Comparison of ENCODE assay signal across 8 mouse cellular contexts in the genomic region with DNA sequence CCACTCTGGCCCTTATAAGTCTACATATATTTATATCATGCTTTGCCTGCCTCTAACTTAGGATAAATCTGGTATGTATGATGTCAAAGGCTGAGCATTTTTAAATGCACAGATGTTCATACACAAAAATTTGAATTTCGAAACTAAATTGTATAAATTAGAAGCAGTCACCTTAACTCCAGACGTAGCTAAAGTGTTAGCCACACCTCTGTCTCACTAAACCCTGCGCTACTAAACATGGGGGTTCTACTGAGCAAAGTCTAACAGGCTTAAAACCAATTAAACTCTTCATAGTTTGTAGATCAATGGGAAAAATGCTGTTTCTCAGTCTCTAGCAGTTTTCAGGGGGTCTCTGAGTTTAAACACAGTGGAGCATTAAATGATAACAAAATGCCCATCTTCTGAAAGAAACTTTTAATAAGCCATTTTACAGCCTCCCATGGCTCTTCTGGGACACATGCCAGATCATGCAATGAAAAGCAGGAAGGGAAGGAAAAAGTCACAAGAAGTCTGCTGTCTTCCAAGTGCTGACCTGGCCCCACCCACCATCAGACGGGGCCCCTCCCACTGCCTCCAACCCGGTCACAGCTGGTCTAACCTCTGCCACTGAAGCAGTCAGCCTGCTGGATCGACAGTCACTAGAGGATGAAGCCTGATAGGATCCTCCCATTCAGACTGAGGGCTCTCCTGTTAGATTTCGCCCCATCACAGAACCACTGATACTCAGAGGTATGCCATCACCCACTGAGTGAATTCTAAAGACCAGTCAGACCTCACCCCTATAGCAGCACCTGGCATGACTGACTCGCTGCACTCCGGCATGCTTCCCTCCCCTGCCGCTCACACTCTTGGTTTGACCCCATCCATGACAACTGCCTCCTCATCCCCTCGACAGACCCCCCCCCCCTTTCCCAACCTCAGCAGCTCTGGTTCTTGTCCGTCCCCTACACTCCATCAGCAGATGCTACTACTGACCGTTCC. TPM values are rescaled to one million over a fixed set of nuclear protein-coding genes. Genes with fewer than 3 reads are reported as not detected.
DNase-seq lines count a peak whose midpoint lies in the region; ATAC-seq lines count a peak whose summit lies in the region.

No protein-coding gene starts in this region.

- H3K4me3 ChIP-seq in megakaryocyte, embryonic 14.5 days (replicated peaks) = peak overlapping the region; percentile 89
- peak overlapping the region; percentile 58 for H3K4me3 ChIP-seq in erythroblast, embryonic 14.5 days (replicated peaks)
- H3K4me3 ChIP-seq in kidney, embryonic 15.5 days (replicated peaks) = no peak overlapping the region
- H3K4me3 ChIP-seq in stomach, embryonic 15.5 days (replicated peaks) = no peak overlapping the region
- no peak overlapping the region for H3K4me3 ChIP-seq in midbrain, embryonic 13.5 days (replicated peaks)

- no peak for DNase-seq in right cerebral cortex, postnatal 10 days (ENCODE audit: low spot score in 2 of 2)
- DNase-seq in testis, postnatal 10 days (ENCODE audit: low spot score) = no peak

- no peak; the same call in 1 of the 2 replicates for ATAC-seq in megakaryocyte, adult 5-6 weeks (ENCODE audit: poor library complexity, severe bottlenecking)
- peak; percentile 57; the same call in 1 of the 2 replicates for ATAC-seq in kidney, embryonic 15.5 days (replicated peaks; ENCODE audit: low FRiP score)
- peak; percentile 79; the same call in 1 of the 2 replicates for ATAC-seq in stomach, embryonic 15.5 days (ENCODE audit: insufficient read depth, low FRiP score, low read depth)
- no peak for ATAC-seq in midbrain, embryonic 13.5 days

- H3K27ac ChIP-seq in kidney, embryonic 15.5 days = peak overlapping the region; percentile 43
- H3K27ac ChIP-seq in stomach, embryonic 15.5 days = peak overlapping the region; percentile 59; the same call in 1 of the 2 replicates
- H3K27ac ChIP-seq in midbrain, embryonic 13.5 days = no peak overlapping the region

- WGBS in kidney, embryonic 15.5 days = 76% methylated on average over 13 of the region's 13 CpGs
- 65% methylated on average over 13 of the region's 13 CpGs for WGBS in stomach, embryonic 15.5 days
- 87% methylated on average over 13 of the region's 13 CpGs for WGBS in midbrain, embryonic 13.5 days

- no peaks in the 10 kb centered on the region for H3K27me3 ChIP-seq in megakaryocyte, embryonic 14.5 days (replicated peaks)
- H3K27me3 ChIP-seq in erythroblast, embryonic 14.5 days (ENCODE audit: control insufficient read depth) = no peaks in the 10 kb centered on the region
- H3K27me3 ChIP-seq in kidney, embryonic 15.5 days = no peaks in the 10 kb centered on the region
- H3K27me3 ChIP-seq in stomach, embryonic 15.5 days (replicated peaks) = no peaks in the 10 kb centered on the region
- no peaks in the 10 kb centered on the region for H3K27me3 ChIP-seq in midbrain, embryonic 13.5 days

- H3K4me2 ChIP-seq in kidney, embryonic 15.5 days = no peak overlapping the region
- H3K4me2 ChIP-seq in stomach, embryonic 15.5 days = no peak overlapping the region
- no peak overlapping the region for H3K4me2 ChIP-seq in midbrain, embryonic 13.5 days (replicated peaks)

- H3K4me1 ChIP-seq in megakaryocyte, embryonic 14.5 days = peaks cover 53% of the 10 kb centered on the region
- H3K4me1 ChIP-seq in erythroblast, embryonic 14.5 days (ENCODE audit: control insufficient read depth) = peaks cover 56% of the 10 kb centered on the region
- H3K4me1 ChIP-seq in kidney, embryonic 15.5 days = peaks cover 13% of the 10 kb centered on the region; the same call in 1 of the 2 replicates
- peaks cover 3% of the 10 kb centered on the region; the same call in 1 of the 2 replicates for H3K4me1 ChIP-seq in stomach, embryonic 15.5 days
- H3K4me1 ChIP-seq in midbrain, embryonic 13.5 days (replicated peaks) = peaks cover 4% of the 10 kb centered on the region; the same call in 1 of the 2 replicates

- peaks cover 52% of the 10 kb centered on the region for H3K36me3 ChIP-seq in megakaryocyte, embryonic 14.5 days (replicated peaks; ENCODE audit: low read length)
- H3K36me3 ChIP-seq in erythroblast, embryonic 14.5 days (ENCODE audit: control insufficient read depth) = peaks cover 19% of the 10 kb centered on the region
- peaks cover 19% of the 10 kb centered on the region for H3K36me3 ChIP-seq in kidney, embryonic 15.5 days
- 0 out of 2 replicates have a peak, but pooled peaks cover 4% of the 10 kb centered on the region for H3K36me3 ChIP-seq in stomach, embryonic 15.5 days
- peaks cover 10% of the 10 kb centered on the region for H3K36me3 ChIP-seq in midbrain, embryonic 13.5 days

- H3K9me3 ChIP-seq in megakaryocyte, embryonic 14.5 days = peaks cover 18% of the 10 kb centered on the region
- H3K9me3 ChIP-seq in erythroblast, embryonic 14.5 days (ENCODE audit: control insufficient read depth, low read length) = peaks cover 5% of the 10 kb centered on the region
- H3K9me3 ChIP-seq in kidney, embryonic 15.5 days (replicated peaks) = no peaks in the 10 kb centered on the region
- no peaks in the 10 kb centered on the region for H3K9me3 ChIP-seq in stomach, embryonic 15.5 days
- no peaks in the 10 kb centered on the region for H3K9me3 ChIP-seq in midbrain, embryonic 13.5 days

- H3K9ac ChIP-seq in kidney, embryonic 15.5 days = no peak overlapping the region
- H3K9ac ChIP-seq in stomach, embryonic 15.5 days = no peak overlapping the region
- no peak overlapping the region for H3K9ac ChIP-seq in midbrain, embryonic 13.5 days (replicated peaks)

RNA-seq across cellular contexts. Expression of gene Wdfy3, which starts 23.8 kb away (rescaled TPM):
- 4.3 and 4.7 TPM in 2 replicates for polyA plus RNA-seq in megakaryocyte, embryonic 14.5 days (2012; ENCODE audit: insufficient read depth, low replicate concordance)
- 20.3 and 21.3 TPM in 2 replicates for total RNA-seq in megakaryocyte, adult 5-6 weeks (2015)
- 11.5 and 16.7 TPM in 2 replicates for total RNA-seq in megakaryocyte, adult 5-6 weeks (2017)
- polyA plus RNA-seq in erythroblast, embryonic 14.5 days (2012) = 0.18 and 0.23 TPM in 2 replicates
- polyA plus RNA-seq in kidney, embryonic 15.5 days (2015; fragmentation: Nextera tagmentation; extraction: Ambion mirVana) = 19.7 and 20.8 TPM in 2 replicates
- polyA plus RNA-seq in stomach, embryonic 15.5 days (2015; fragmentation: Nextera tagmentation; extraction: Ambion mirVana) = 11.3 TPM in 2 replicates
- polyA plus RNA-seq in midbrain, embryonic 13.5 days (2015; fragmentation: Nextera tagmentation; extraction: Ambion mirVana) = 30.0 and 33.6 TPM in 2 replicates

Comparison
In these comparisons a context has a peak if more than half of its experiments do, and no peak if none do; other contexts are left out.
1. H3K4me3 ChIP-seq: peak in megakaryocyte, embryonic 14.5 days (single experiment) and erythroblast, embryonic 14.5 days (single experiment); none in kidney, embryonic 15.5 days (single experiment), stomach, embryonic 15.5 days (single experiment) and midbrain, embryonic 13.5 days (single experiment).
2. ATAC-seq: peak in kidney, embryonic 15.5 days (single experiment) and stomach, embryonic 15.5 days (single experiment); none in megakaryocyte, adult 5-6 weeks (single experiment) and midbrain, embryonic 13.5 days (single experiment).